12 mouse cellular contexts compared by ENCODE assay signal in the genomic region with DNA sequence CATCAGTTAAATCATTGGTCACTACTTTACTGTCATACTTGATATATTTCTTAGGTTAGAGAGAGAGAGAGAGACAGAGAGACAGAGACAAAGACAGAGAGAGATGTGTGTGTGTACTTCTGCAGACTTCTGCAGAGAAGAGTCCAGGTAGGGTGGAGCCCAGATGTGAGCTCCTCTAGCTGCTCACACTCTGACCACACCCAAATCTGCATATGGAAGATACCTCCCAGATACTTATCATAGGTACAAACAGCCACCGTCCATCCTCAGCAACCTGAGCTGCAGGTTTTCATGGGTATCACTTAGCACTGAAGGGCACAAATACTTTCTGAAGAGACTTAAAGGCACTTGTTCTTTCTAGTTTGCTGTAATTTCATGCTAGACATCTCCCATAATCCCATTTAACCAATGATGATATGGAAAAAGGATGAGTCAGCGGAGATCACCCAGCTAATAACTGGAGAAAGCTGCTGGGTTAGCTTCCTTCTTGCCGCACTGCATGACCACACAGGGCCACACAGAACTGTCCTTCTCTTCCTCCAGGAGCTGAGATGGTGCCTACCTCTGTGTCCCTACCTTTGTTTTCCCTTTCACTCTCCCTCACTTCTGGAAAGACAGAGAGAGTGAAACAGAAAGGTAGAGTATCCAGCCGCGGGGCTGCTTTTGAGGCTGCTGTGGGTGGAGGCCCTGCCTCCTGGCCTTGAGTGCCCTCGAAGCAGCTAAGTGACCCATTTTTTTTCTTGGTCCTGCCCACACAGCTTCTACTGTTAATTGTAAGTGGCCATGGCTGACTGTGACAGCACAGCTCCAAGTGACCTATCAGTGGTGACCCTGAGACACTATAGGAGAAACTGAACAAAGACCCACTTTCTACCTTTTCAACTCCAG.
A peak's percentile ranks its signal among the peaks of the same experiment; 100 is the strongest.
DNase-seq lines count a peak whose midpoint lies in the region; ATAC-seq and TF ChIP-seq lines count a peak whose summit lies in the region.
"Had no signal": no experiment of that assay in that cellular context is flagged by ENCODE, and none has a peak within 500 bp of the region (broad histone marks: within the 10 kb centered on the region; RNA-seq: fewer than 3 reads in every experiment).

No protein-coding gene starts in this region.

- no peaks in the 10 kb centered on the region for H3K4me1 ChIP-seq in lung, embryonic 16.5 days (replicated peaks; ENCODE audit: control insufficient read depth, insufficient read depth, low read length)
- peaks cover 50 to 61% of the 10 kb centered on the region in 2 experiments for H3K4me1 ChIP-seq in liver, embryonic 14.5 days (replicated peaks; ENCODE audit: control insufficient read depth in 2 of 2, insufficient read depth in 2 of 2, low read length in 1 of 2)
- no peaks in the 10 kb centered on the region for H3K4me1 ChIP-seq in forebrain, embryonic 16.5 days (replicated peaks; ENCODE audit: control insufficient read depth, insufficient read depth, low read length)

- no peaks in the 10 kb centered on the region for H3K27me3 ChIP-seq in lung, embryonic 16.5 days (ENCODE audit: control insufficient read depth, insufficient read depth, low read depth, low read length)
- H3K27me3 ChIP-seq in liver, embryonic 14.5 days (ENCODE audit: control insufficient read depth, insufficient read depth, low read length): no peaks in the 10 kb centered on the region
- no peaks in the 10 kb centered on the region for H3K27me3 ChIP-seq in forebrain, embryonic 16.5 days (replicated peaks; ENCODE audit: control insufficient read depth, insufficient read depth, low read length)

- peak; percentile 63; the same call in 1 of the 2 replicates for ATAC-seq in lung, embryonic 16.5 days (ENCODE audit: low read depth)
- peak; percentile 98 for ATAC-seq in liver, embryonic 14.5 days (ENCODE audit: insufficient read depth)
- ATAC-seq in megakaryocyte, adult 5-6 weeks (ENCODE audit: poor library complexity, severe bottlenecking): no peak
- no peak for ATAC-seq in forebrain, embryonic 16.5 days

- no peak overlapping the region for H3K4me2 ChIP-seq in lung, embryonic 16.5 days (ENCODE audit: low read depth, low read length)
- H3K4me2 ChIP-seq in liver, embryonic 14.5 days (ENCODE audit: low read depth): peak overlapping the region; percentile 72
- no peak overlapping the region for H3K4me2 ChIP-seq in forebrain, embryonic 16.5 days (ENCODE audit: low read length)

- TF ChIP-seq EP300 in liver, embryonic 14.5 days (IDR thresholded peaks at IDR 0.05; ENCODE audit: low read depth): peak; percentile 90

- H3K9ac ChIP-seq in lung, embryonic 16.5 days (ENCODE audit: low read length): no peak overlapping the region
- H3K9ac ChIP-seq in liver, embryonic 14.5 days (replicated peaks): peak overlapping the region; percentile 63
- no peak overlapping the region for H3K9ac ChIP-seq in forebrain, embryonic 16.5 days (replicated peaks; ENCODE audit: low read depth, low read length)

- H3K9me3 ChIP-seq in lung, embryonic 16.5 days (ENCODE audit: control insufficient read depth, low read length): no peaks in the 10 kb centered on the region
- H3K9me3 ChIP-seq in liver, embryonic 14.5 days (ENCODE audit: control insufficient read depth, low read length): no peaks in the 10 kb centered on the region
- H3K9me3 ChIP-seq in forebrain, embryonic 16.5 days (ENCODE audit: control insufficient read depth, low read length): no peaks in the 10 kb centered on the region

- 67% methylated on average over 6 of the region's 6 CpGs for WGBS in lung, embryonic 16.5 days
- WGBS in liver, embryonic 14.5 days (ENCODE audit: insufficient replicate concordance): 63% methylated on average over 6 of the region's 6 CpGs
- 87% methylated on average over 6 of the region's 6 CpGs for WGBS in forebrain, embryonic 16.5 days

- H3K36me3 ChIP-seq in lung, embryonic 16.5 days (ENCODE audit: control insufficient read depth, insufficient read depth, low read length): no peaks in the 10 kb centered on the region
- no peaks in the 10 kb centered on the region for H3K36me3 ChIP-seq in liver, embryonic 14.5 days (replicated peaks; ENCODE audit: control insufficient read depth, insufficient read depth, low read depth)
- H3K36me3 ChIP-seq in forebrain, embryonic 16.5 days (ENCODE audit: control insufficient read depth, insufficient read depth): no peaks in the 10 kb centered on the region

- H3K27ac ChIP-seq in lung, embryonic 16.5 days (ENCODE audit: low read length): no peak overlapping the region
- peak overlapping the region; percentile 90 for H3K27ac ChIP-seq in liver, embryonic 14.5 days
- no peak overlapping the region for H3K27ac ChIP-seq in forebrain, embryonic 16.5 days (ENCODE audit: low read length)

- no peak overlapping the region for H3K4me3 ChIP-seq in lung, embryonic 16.5 days (ENCODE audit: low read length)
- H3K4me3 ChIP-seq in liver, embryonic 14.5 days (ENCODE audit: insufficient read depth in 1 of 2, low read depth in 2 of 2, low read length in 2 of 2): peak overlapping the region in 1 of 2 experiments; percentile 18; a peak in 1 of 4 replicates
- no peak overlapping the region for H3K4me3 ChIP-seq in forebrain, embryonic 16.5 days (replicated peaks; ENCODE audit: low read length)
- H3K4me3 ChIP-seq: megakaryocyte, embryonic 14.5 days; myocyte had no signal

- DNase-seq in lung, postnatal 14 days: no peak
- peak; percentile 48 for DNase-seq in adrenal gland, adult 8-10 months
- peak; percentile 28 for DNase-seq in c-Kit-positive CD71-positive TER-119-negative erythroid progenitor cells, embryonic 14.5 days (ENCODE audit: low read depth)
- DNase-seq in liver, embryonic 14.5 days (ENCODE audit: low read depth in 3 of 3, low spot score in 3 of 3): peak; percentile 77 to 80 (median 78)
- DNase-seq: cerebellum, postnatal 25 days; heart, postnatal 4 days; kidney, adult 9 months had no signal

- TF ChIP-seq CTCF in liver, embryonic 14.5 days (IDR thresholded peaks at IDR 0.05; ENCODE audit: low read depth): no peak

Comparison
In these comparisons a context has a peak if more than half of its experiments do, and no peak if none do; other contexts are left out.
1. ATAC-seq: peak in lung, embryonic 16.5 days (single experiment) and liver, embryonic 14.5 days (single experiment); none in megakaryocyte, adult 5-6 weeks (single experiment) and forebrain, embryonic 16.5 days (single experiment).